Mouse (Mus musculus) layer of hippocampus, adult 2 months (tissue): ENCODE measurements around the gene Galntl6. TPM values are rescaled to one million over a fixed set of nuclear protein-coding genes. Genes with fewer than 3 reads are reported as not detected.
A peak's percentile ranks its signal among the peaks of the same experiment; 100 is the strongest.

ENCODE experiments used
- DNase-seq, 2 experiments: peaks; one replicate each; pipeline ENCODE4 v3.0.0; 2022; ENCODE audit warnings: low spot score in 2 of 2
- H3K27ac ChIP-seq: fragments of 200-600 bp; 2 replicates; pipeline ENCODE4 v1.8.1; 2022
- H3K4me3 ChIP-seq: fragments of 200-600 bp; 2 replicates; pipeline ENCODE4 v1.8.1; 2022; ENCODE audit warnings: mild to moderate bottlenecking
- CTCF ChIP-seq: fragments of 200-600 bp; conservative IDR thresholded peaks from 2 replicates; pipeline ENCODE4 v1.8.1; 2022; ENCODE audit warnings: antibody characterized with exemption, mild to moderate bottlenecking, moderate library complexity
- long read RNA-seq, 2 experiments: library from polyadenylated mRNA; stranded (forward); transcript quantifications; one replicate each; pipeline ENCODE4 v2.0.0; 2021; ENCODE audit warnings: borderline mapping rate in 2 of 2
- total RNA-seq, 2 experiments: library from RNA; stranded (reverse); gene quantifications; 2 replicates each; pipeline ENCODE4 v1.2.3; 2021

Galntl6 gene
- total RNA-seq = 10 to 100 TPM; 46.5 to 48.5 TPM
- long read RNA-seq, experiment 1, partial matches to known transcripts = 0 of 4 reads
- long read RNA-seq, experiment 1, other reads (novel, unspliced or antisense) = 4 of 4 reads
- long read RNA-seq, experiment 2, partial matches to known transcripts = 1 of 4 reads
- long read RNA-seq, experiment 2, other reads (novel, unspliced or antisense) = 2 of 4 reads

GRCm38 (mm10) chr8:58912196-58912839, at the start of gene Galntl6:
TSS of gene Galntl6 (minus strand) at chr8:58912640.
- DNase-seq = peak; percentile 20 to 48
- peak within 1 kb of the TSS; percentile 84 for H3K27ac ChIP-seq
- peak within 1 kb of the TSS; percentile 75 for H3K4me3 ChIP-seq
- TF ChIP-seq CTCF = no peak

GRCm38 (mm10) chr8:58957195-58957739, 44.8 kb upstream of the Galntl6 start:
- DNase-seq = no peak
- TF ChIP-seq CTCF = no peak
- Histone ChIP-seq H3K27ac (no peak overlapping the region), H3K4me3 (no peak overlapping the region)

DNA sequence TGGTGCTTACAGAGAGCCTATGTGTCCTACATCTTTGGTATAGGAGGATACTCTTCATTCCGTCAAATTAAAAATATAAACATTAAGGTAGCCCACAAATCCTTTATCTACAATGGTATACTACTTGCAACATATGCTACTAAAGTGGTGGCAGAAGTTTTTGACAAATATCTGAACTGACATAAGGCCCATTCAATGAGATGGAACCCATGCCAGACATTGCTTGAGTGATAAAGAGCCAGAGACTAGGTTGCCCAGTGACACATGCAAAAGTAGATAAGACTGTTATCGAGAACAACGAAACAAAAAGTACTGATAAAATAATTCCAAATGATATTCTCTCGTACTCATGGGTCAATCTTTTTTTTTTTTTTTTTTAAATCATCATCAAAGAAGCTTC, 31.3 kb upstream of the Galntl6 start:
- no peak overlapping the region for H3K4me3 ChIP-seq
- TF ChIP-seq CTCF = no peak
- no peak for DNase-seq

GRCm38 (mm10) chr8:58931066-58931465, 18.6 kb upstream of the Galntl6 start:
- peak in 1 of 2 experiments; percentile 37 for DNase-seq
- peak overlapping the region; percentile 12; the same call in 1 of the 2 replicates for H3K27ac ChIP-seq
- H3K4me3 ChIP-seq = no peak overlapping the region
- peak; percentile 62 for TF ChIP-seq CTCF

More for the DNA sequence above, 31.3 kb upstream of the Galntl6 start:
- H3K27ac ChIP-seq = no peak overlapping the region

GRCm38 (mm10) chr8:58915142-58915541, 2.7 kb upstream of the Galntl6 start:
- DNase-seq = no peak
- H3K27ac ChIP-seq = no peak overlapping the region
- TF ChIP-seq CTCF = no peak
- H3K4me3 ChIP-seq = no peak overlapping the region

- TF ChIP-seq CTCF = no peak
- no peak for DNase-seq
- peak overlapping the region; percentile 84; the same call in 1 of the 2 replicates for H3K27ac ChIP-seq
- H3K4me3 ChIP-seq = peak overlapping the region; percentile 75
Observed at GRCm38 (mm10) chr8:58913640-58913968, 1.2 kb upstream of the Galntl6 start.

- Histone ChIP-seq H3K27ac (peak overlapping the region; percentile 84), H3K4me3 (peak overlapping the region; percentile 75)
- DNase-seq = peak in 1 of 2 experiments; percentile 12
- no peak for TF ChIP-seq CTCF
Observed at GRCm38 (mm10) chr8:58912840-58913639, 600 bp upstream of the Galntl6 start.

- Histone ChIP-seq H3K27ac (peak within 1 kb of the TSS; percentile 84), H3K4me3 (peak within 1 kb of the TSS; percentile 75)
- DNase-seq = no peak
- TF ChIP-seq CTCF = no peak
Observed at GRCm38 (mm10) chr8:58911677-58912076, 763 bp downstream of the Galntl6 start, which contains the start of gene BC030500. TSS of gene BC030500 (plus strand) at chr8:58911755.

DNA sequence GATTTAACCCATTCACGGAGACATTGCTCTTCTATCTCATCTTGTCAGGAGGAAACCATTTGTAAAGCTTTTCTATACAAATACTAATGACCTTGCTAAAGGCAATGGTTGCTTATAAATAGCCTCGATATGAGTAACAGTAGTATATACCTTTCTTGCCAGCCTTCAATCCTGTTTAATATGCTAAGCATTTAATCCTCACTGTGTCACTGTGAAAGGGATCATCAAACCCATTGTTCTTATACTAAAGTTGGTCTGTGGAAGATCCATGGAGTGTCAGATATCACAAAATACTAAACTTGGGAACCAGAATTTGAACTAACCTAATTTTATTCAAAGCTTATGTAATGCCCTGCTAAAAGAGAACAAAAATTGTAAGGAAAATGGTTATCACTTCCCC, 8.0 kb downstream of the Galntl6 start:
- H3K27ac ChIP-seq = no peak overlapping the region
- DNase-seq = no peak
- H3K4me3 ChIP-seq = no peak overlapping the region
- TF ChIP-seq CTCF = no peak

DNA sequence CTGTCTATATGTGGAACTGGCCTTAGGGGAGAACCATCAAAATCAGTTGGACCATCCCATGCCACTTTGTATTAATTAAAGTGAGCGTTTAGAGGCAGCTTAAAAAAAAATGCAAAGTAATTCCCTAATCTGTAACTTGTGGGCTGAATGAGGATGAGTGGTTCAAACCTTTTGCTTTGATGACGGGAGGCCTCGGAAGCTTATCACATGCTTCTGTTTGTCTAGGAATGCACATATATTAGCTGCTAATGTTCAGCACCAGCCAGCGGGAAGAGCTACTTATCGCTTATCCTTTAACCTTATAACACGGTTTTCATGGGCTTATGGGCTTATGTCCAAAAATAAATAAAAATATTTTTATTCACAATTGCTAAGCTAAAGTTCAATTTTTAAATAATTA, 16.5 kb downstream of the Galntl6 start:
- TF ChIP-seq CTCF = no peak
- H3K4me3 ChIP-seq = no peak overlapping the region
- no peak overlapping the region for H3K27ac ChIP-seq
- DNase-seq = no peak

DNA sequence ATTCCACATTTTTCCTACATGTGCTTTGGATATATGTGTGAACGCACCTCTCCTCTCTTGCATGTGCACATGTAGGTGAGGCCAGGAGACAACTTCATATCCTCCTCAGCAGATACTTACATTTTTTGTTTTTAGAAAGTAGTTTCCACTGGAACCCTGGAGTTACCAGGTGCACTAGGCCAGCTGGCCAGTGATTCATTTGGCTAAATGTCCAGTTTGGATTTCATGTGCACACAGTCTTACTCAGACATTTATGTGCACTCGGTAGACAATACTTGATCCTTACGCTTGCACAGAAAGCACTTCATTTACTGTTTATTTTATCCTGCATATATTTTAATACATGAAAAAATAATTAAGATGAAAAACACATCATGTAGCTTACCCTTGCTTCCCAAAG, 21.8 kb downstream of the Galntl6 start:
- TF ChIP-seq CTCF = no peak
- no peak overlapping the region for H3K4me3 ChIP-seq
- H3K27ac ChIP-seq = no peak overlapping the region
- no peak for DNase-seq

- peak; percentile 75 for TF ChIP-seq CTCF
- Histone ChIP-seq H3K27ac (no peak overlapping the region), H3K4me3 (no peak overlapping the region)
- DNase-seq = peak; percentile 16 to 24
Observed at GRCm38 (mm10) chr8:58886405-58886804, 26.0 kb downstream of the Galntl6 start.

DNA sequence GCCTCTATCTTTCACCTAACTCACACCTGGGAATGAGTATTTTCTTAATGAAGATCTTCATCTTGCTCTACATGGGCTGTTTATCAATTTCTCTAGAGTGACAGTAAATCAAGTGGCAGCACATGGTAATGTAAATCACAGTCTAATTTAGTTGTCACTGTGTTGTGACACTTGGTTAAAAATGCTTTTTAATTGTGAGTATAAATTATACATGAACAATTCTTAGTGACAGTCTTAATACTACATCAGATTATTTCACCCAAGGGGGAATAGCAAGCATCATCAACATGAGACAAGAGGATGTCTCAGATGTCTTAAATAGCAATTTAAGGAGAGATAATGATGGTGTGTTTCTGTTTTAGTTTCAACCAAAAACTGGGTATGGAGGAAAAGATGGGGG, 88.1 kb downstream of the Galntl6 start:
- no peak for TF ChIP-seq CTCF
- no peak for DNase-seq
- Histone ChIP-seq H3K4me3 (no peak overlapping the region), H3K27ac (no peak overlapping the region)
